Mouse (Mus musculus): ENCODE results near the gene Dclre1a. TPM values are rescaled to one million over a fixed set of nuclear protein-coding genes. Genes with fewer than 3 reads are reported as not detected.

Gene Dclre1a
- polyA plus RNA-seq, 1 experiment from 2014 or later = 19.8 TPM

DNA sequence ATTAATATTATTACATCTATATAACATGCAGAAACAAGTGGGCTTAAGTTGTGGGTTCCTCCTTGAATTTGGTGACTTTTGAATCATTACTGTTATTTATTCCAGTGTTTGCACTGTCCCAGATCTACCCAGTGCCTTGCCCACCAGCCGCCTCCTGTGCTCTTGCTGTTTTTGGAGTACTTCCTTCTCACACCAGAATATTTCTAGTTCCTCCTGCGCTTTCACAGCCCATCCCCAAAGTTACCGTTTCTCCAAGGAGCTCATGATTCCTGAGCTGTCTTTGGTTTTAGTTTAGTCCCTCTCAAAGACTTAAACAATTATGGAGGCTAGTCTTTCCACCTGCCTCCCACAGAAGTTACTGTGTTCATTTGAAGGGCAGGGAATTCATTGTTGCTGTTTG lies 15.4 kb upstream of the Dclre1a start:
- WGBS = 89% methylated on average over 3 of the region's 3 CpGs

DNA sequence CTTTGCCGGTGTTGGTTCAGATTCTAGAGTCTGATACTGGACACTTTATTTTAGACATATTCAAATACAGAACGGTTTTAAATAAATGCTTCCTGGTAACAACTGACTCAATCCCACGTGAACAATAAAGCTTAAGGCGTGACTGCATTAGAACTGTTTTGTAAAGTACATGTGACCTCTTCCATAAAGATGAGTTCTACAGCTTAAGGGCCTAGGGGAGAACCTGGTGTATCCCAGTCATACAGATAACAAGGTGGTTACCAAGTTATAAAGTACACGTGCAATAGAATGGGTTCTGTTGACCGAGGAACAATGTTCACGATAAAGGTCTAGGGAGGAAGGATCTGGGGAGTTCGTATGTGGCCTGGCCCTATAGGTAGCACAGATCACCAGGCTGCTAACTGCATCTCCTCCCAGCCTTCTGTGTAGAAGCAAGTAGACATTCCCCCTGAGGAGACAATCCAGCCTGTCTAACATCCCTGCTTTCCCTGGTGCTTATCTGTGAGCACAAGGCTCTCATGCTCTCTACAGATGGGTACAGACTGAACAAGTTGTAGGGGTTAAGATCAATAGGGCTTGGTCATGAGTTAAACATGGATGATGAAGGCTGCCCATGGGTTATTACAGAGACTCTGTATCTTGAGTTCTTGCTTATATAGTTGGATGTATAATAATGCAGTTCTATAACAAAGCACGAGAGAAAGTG lies 14.6 kb upstream of the Dclre1a start:
- H3K27me3 ChIP-seq (ENCODE audit: control insufficient read depth, insufficient read depth, low read length) = no peaks in the 10 kb centered on the region
- H3K9me3 ChIP-seq (ENCODE audit: control insufficient read depth, low read length) = no peaks in the 10 kb centered on the region
- ATAC-seq (ENCODE audit: low FRiP score, low TSS enrichment) = no peak
- 90% methylated on average over 9 of the region's 9 CpGs for WGBS
- no peak overlapping the region for H3K4me2 ChIP-seq (replicated peaks; ENCODE audit: low read depth, low read length)
- H3K4me3 ChIP-seq (ENCODE audit: low read length) = no peak overlapping the region
- peaks cover 14% of the 10 kb centered on the region; the same call in 1 of the 2 replicates for H3K36me3 ChIP-seq (ENCODE audit: control insufficient read depth, insufficient read depth, low read length)
- no peak overlapping the region for H3K9ac ChIP-seq (ENCODE audit: low read depth, low read length)
- no peak overlapping the region for H3K27ac ChIP-seq (ENCODE audit: low read depth, low read length)
- H3K4me1 ChIP-seq (ENCODE audit: control insufficient read depth, insufficient read depth, low read length) = no peaks in the 10 kb centered on the region

More for the DNA sequence above, 15.4 kb upstream of the Dclre1a start:
- Histone ChIP-seq H3K9me3 (ENCODE audit: control insufficient read depth, low read length) (no peaks in the 10 kb centered on the region), H3K4me1 (ENCODE audit: control insufficient read depth, insufficient read depth, low read length) (no peaks in the 10 kb centered on the region), H3K27me3 (ENCODE audit: control insufficient read depth, insufficient read depth, low read length) (no peaks in the 10 kb centered on the region), H3K9ac (ENCODE audit: low read depth, low read length) (no peak overlapping the region), H3K4me3 (ENCODE audit: low read length) (no peak overlapping the region), H3K27ac (ENCODE audit: low read depth, low read length) (no peak overlapping the region), H3K36me3 (ENCODE audit: control insufficient read depth, insufficient read depth, low read length) (peaks cover 8% of the 10 kb centered on the region; the same call in 1 of the 2 replicates), H3K4me2 (replicated peaks; ENCODE audit: low read depth, low read length) (no peak overlapping the region)
- ATAC-seq (ENCODE audit: low FRiP score, low TSS enrichment) = no peak

DNA sequence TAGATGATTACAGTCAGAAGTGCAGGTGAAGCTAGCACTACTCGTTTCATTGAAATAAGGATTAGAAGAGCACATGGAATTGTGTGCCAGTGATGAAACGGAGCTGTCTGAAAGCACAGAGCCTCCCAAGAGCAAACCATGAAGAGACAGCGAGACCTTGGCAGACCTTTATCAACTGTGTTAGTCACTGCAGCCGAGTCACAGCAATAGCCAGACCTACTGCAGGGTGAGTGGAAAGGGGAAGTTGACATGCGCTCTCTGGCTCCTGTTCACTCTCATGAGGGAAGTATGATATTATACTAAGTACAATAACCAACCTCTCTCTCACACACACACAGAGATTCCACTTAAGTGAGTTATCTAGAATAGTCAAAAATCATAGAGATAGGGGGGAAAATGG lies 8.0 kb upstream of the Dclre1a start:
- WGBS = 88% methylated on average over 5 of the region's 5 CpGs
- H3K4me1 ChIP-seq (ENCODE audit: control insufficient read depth, insufficient read depth, low read length) = no peaks in the 10 kb centered on the region
- H3K9ac ChIP-seq (ENCODE audit: low read depth, low read length) = no peak overlapping the region
- no peak overlapping the region for H3K4me3 ChIP-seq (ENCODE audit: low read length)
- H3K4me2 ChIP-seq (replicated peaks; ENCODE audit: low read depth, low read length) = no peak overlapping the region
- H3K27me3 ChIP-seq (ENCODE audit: control insufficient read depth, insufficient read depth, low read length) = no peaks in the 10 kb centered on the region
- H3K27ac ChIP-seq (ENCODE audit: low read depth, low read length) = no peak overlapping the region
- H3K9me3 ChIP-seq (ENCODE audit: control insufficient read depth, low read length) = no peaks in the 10 kb centered on the region
- H3K36me3 ChIP-seq (ENCODE audit: control insufficient read depth, insufficient read depth, low read length) = peaks cover 49% of the 10 kb centered on the region
- ATAC-seq (ENCODE audit: low FRiP score, low TSS enrichment) = no peak

DNA sequence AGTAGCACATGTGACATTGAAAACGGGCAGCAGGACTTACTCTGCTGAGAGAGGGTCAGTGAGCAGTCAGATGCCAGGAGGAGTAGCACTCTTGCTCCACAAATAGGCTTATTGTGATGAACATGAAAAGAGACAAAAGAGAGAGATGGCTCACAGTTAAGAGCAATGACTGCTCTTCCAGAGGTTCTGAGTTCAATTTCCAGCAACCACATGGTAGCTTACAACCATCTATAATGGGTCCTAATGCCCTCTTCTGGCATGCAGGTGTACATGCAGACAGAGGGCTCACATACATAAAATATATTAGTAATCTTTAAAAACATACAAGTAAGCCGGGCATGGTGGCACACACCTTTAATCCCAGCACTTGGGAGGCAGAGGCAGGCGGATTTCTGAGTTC lies 5.2 kb upstream of the Dclre1a start:
- Histone ChIP-seq H3K4me3 (ENCODE audit: low read length) (no peak overlapping the region), H3K4me1 (ENCODE audit: control insufficient read depth, insufficient read depth, low read length) (peaks cover 8% of the 10 kb centered on the region), H3K27ac (ENCODE audit: low read depth, low read length) (no peak overlapping the region), H3K9me3 (ENCODE audit: control insufficient read depth, low read length) (no peaks in the 10 kb centered on the region), H3K27me3 (ENCODE audit: control insufficient read depth, insufficient read depth, low read length) (no peaks in the 10 kb centered on the region), H3K4me2 (replicated peaks; ENCODE audit: low read depth, low read length) (no peak overlapping the region), H3K9ac (ENCODE audit: low read depth, low read length) (no peak overlapping the region), H3K36me3 (ENCODE audit: control insufficient read depth, insufficient read depth, low read length) (peaks cover 41% of the 10 kb centered on the region)
- ATAC-seq (ENCODE audit: low FRiP score, low TSS enrichment) = no peak
- 97% methylated on average over 3 of the region's 3 CpGs for WGBS

DNA sequence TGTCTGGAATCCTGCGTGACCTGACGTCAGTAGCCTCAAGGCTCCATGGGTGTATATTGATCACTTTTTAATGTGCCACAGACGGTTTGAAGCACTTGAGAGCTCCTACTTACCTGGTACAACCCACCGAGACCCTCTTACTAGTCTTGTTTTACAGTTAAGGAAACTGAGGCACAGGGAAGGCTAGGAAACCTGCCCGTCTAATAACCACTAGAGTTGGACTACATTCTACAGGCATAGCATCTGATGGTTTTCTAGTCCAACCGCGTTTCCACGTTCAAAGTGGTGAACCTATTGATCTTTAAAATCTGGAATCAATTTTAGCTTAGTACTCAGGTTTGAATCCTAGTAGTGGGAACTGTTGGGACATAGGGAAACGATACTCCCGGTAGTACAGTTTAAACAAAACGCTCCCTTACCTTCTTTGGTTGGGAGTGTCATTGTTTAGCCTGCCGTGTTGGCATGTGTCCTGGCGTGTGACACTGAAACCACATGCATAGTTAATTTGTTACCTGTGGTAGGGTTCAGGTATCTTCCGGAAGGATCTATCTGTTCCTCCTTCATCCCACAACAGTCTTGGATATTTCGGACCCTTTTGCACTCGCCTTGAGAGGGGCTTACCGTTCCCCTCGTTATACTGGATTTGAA lies 1.1 kb upstream of the Dclre1a start:
- ATAC-seq (ENCODE audit: low FRiP score, low TSS enrichment) = no peak
- peaks cover 21% of the 10 kb centered on the region for H3K36me3 ChIP-seq (ENCODE audit: control insufficient read depth, insufficient read depth, low read length)
- H3K27me3 ChIP-seq (ENCODE audit: control insufficient read depth, insufficient read depth, low read length) = no peaks in the 10 kb centered on the region
- 24% methylated on average over 18 of the region's 18 CpGs for WGBS
- H3K4me1 ChIP-seq (ENCODE audit: control insufficient read depth, insufficient read depth, low read length) = peaks cover 11% of the 10 kb centered on the region
- peak overlapping the region; percentile 89 for H3K4me3 ChIP-seq (ENCODE audit: low read length)
- peak overlapping the region; percentile 74 for H3K4me2 ChIP-seq (replicated peaks; ENCODE audit: low read depth, low read length)
- H3K9ac ChIP-seq (ENCODE audit: low read depth, low read length) = peak overlapping the region; percentile 95
- peak overlapping the region; percentile 98 for H3K27ac ChIP-seq (ENCODE audit: low read depth, low read length)
- H3K9me3 ChIP-seq (ENCODE audit: control insufficient read depth, low read length) = no peaks in the 10 kb centered on the region

DNA sequence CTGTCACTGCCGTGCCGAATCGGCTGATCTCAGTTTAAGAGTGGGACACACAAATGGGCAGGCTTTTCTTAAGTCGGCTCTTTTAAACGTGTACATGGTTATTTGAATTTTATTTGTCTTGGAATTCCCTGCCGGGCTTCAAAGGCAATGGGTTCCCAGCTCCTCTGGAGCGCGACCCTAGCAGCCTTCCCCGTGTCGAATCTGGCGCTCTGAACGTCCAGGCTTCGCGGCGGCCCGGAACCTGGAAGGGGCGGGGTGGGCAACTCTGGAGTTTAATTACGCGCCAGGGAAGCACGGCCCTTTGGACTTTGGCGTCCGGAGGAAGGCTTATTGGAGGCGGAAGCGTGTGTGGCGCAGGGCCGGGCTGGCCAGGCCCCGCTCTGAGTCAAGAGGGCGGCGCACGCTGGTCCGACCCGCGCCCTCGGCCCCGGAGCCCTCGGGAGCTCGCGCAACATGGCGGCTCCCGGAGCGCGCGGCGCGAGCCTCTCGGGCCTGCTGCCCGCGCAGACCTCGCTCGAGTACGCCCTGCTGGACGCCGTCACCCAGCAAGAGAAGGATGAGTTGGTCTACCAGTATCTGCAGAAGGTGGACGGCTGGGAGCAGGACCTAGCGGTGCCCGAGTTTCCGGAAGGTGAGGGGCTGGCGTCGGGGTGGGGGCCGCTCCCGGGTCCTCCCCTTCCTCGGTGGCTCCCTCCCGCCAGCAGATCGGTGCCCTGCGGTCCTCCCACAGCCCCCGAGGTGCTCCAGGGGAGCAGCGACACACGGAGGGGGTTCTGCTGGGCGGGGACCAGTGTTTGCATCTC lies 409 bp upstream of the Dclre1a start, which contains the start of gene Nhlrc2:
Nhlrc2 (plus strand) TSS at position 32 of the 803 bp plus-strand sequence.
- Histone ChIP-seq H3K4me1 (ENCODE audit: control insufficient read depth, insufficient read depth, low read length) (peaks cover 11% of the 10 kb centered on the region), H3K4me3 (ENCODE audit: low read length) (peak within 1 kb of the TSS; percentile 89), H3K4me2 (replicated peaks; ENCODE audit: low read depth, low read length) (peak within 1 kb of the TSS; percentile 74), H3K36me3 (ENCODE audit: control insufficient read depth, insufficient read depth, low read length) (peaks cover 24% of the 10 kb centered on the region), H3K9me3 (ENCODE audit: control insufficient read depth, low read length) (no peaks in the 10 kb centered on the region), H3K27me3 (ENCODE audit: control insufficient read depth, insufficient read depth, low read length) (no peaks in the 10 kb centered on the region), H3K27ac (ENCODE audit: low read depth, low read length) (peak within 1 kb of the TSS; percentile 98), H3K9ac (ENCODE audit: low read depth, low read length) (peak within 1 kb of the TSS; percentile 95)
- under 1% methylated on average over 66 of the region's 69 CpGs for WGBS
- ATAC-seq (ENCODE audit: low FRiP score, low TSS enrichment) = peak; percentile 93

DNA sequence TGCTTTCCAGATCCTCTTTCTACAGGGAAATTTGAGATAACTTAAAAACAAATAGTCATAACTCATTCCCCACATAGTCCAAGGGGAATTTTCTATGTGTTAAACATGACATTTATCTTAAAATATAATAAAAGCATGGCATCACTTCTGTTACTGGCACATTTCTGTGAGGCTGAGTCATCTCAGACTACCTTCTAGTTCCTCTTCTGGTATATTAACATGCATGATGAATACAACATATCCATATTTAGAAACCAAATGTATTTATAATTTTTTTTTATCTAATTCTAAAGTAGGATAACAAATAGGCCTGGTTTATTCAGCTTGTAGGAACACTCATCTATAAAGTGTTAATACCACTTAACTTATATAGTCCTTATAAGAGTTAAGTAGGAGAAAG lies 2.0 kb downstream of the Dclre1a start:
- Histone ChIP-seq H3K4me1 (ENCODE audit: control insufficient read depth, insufficient read depth, low read length) (peaks cover 11% of the 10 kb centered on the region), H3K4me2 (replicated peaks; ENCODE audit: low read depth, low read length) (no peak overlapping the region), H3K36me3 (ENCODE audit: control insufficient read depth, insufficient read depth, low read length) (peaks cover 18% of the 10 kb centered on the region; the same call in 1 of the 2 replicates), H3K9ac (ENCODE audit: low read depth, low read length) (no peak overlapping the region), H3K9me3 (ENCODE audit: control insufficient read depth, low read length) (no peaks in the 10 kb centered on the region), H3K27me3 (ENCODE audit: control insufficient read depth, insufficient read depth, low read length) (no peaks in the 10 kb centered on the region), H3K27ac (ENCODE audit: low read depth, low read length) (no peak overlapping the region), H3K4me3 (ENCODE audit: low read length) (no peak overlapping the region)
- ATAC-seq (ENCODE audit: low FRiP score, low TSS enrichment) = no peak

DNA sequence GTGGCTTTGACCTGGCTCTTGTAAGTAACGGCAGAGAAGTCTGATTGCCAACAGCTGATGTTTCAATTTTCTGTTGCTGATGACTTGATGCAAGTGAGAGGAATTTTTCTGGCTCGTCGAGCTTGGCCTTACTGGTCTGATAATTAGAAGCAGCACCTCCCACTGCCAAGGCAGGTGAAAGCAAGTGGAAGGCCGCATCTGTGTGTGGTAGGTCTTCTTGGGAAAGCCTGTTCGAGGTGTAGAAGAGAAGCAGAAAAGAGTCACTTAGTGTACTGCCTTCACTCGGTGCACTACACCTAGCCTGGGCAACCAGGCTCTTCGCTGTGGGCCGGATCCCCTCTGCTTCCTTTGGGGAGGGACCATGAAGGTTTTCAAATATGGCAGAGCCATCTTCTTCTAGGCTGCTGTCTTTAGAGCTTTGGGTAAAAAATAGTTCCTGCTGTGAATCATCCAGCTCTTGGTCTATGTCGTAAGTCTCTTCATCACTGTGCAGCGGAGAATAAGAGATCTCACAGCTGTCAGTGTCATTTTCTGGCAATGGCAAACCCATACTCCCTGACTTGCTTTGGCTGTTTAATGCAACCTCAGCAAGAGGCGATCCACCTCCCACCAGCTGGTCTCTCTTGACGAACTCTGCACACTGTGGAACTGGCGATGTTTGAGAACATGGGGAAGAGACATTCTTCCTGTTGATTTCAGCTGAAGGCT lies 3.2 kb downstream of the Dclre1a start:
- Histone ChIP-seq H3K4me3 (ENCODE audit: low read length) (no peak overlapping the region), H3K9ac (ENCODE audit: low read depth, low read length) (no peak overlapping the region), H3K9me3 (ENCODE audit: control insufficient read depth, low read length) (no peaks in the 10 kb centered on the region), H3K27me3 (ENCODE audit: control insufficient read depth, insufficient read depth, low read length) (no peaks in the 10 kb centered on the region), H3K27ac (ENCODE audit: low read depth, low read length) (no peak overlapping the region), H3K36me3 (ENCODE audit: control insufficient read depth, insufficient read depth, low read length) (peaks cover 21% of the 10 kb centered on the region; the same call in 1 of the 2 replicates), H3K4me2 (replicated peaks; ENCODE audit: low read depth, low read length) (no peak overlapping the region), H3K4me1 (ENCODE audit: control insufficient read depth, insufficient read depth, low read length) (peaks cover 9% of the 10 kb centered on the region)
- WGBS = 81% methylated on average over 13 of the region's 13 CpGs
- no peak for ATAC-seq (ENCODE audit: low FRiP score, low TSS enrichment)
